Mouse (Mus musculus): ENCODE data around the gene Slc4a10.

Slc4a10 gene

DNA sequence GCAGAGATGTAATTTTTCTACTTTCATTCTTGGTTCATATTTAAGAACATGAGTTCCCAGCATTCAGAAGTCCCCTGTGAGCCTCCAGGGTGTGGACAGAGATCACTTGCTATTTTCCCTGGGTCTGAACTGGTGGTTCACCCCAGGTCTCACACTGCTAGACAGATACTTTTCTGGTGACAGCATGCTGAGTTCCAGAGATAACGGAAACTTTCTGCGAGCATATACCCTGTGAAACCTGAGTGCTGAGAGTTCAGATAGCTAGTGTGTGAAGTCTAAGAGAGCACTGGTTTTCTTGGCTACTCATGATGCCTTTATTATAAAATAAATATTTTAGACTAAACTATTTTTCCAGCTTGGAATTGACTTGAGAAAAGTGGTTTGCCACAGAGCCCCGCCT lies 232.5 kb downstream of the Slc4a10 start:
- no peak for DNase-seq (ENCODE audit: low read depth, low spot score)

DNA sequence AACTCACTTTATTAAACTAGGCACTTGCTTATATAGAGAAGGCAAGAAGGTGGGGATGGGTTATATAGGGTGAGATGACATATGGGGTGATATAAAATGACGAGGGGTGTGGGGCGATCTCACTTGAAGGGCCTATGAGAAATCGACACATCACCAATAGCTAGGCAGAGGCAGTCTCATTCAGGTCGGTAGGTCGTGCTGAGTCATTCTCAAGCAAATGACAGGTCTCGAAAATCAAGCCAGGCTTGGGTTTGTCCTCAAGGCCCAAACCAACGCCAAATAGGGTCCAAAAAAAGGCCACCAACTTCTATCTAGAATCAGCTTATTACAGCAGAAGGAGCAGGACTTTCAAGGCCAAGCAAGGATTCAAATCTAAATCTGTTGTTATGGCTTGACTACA lies 233.5 kb downstream of the Slc4a10 start:
- DNase-seq (ENCODE audit: low read depth, low spot score): no peak

DNA sequence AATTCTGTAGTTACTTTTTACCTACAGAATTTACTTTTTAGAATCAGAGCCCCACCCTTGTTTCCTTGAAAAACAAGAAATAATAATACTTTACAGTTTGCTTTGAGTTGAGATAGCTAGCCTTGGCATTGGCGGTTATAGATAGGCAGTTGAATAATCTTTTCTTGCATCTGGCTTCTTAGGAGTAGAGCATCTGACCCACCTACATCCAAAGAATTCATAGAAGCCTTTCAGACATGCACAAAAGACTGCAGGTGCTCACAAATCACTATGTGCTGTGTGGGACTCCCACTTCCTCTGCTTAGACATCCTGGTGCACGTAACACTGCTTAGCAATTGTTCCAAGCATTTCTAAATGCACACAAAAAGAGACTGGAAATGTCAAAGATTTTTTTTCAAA lies 238.8 kb downstream of the Slc4a10 start:
- DNase-seq (ENCODE audit: low read depth, low spot score): no peak

DNA sequence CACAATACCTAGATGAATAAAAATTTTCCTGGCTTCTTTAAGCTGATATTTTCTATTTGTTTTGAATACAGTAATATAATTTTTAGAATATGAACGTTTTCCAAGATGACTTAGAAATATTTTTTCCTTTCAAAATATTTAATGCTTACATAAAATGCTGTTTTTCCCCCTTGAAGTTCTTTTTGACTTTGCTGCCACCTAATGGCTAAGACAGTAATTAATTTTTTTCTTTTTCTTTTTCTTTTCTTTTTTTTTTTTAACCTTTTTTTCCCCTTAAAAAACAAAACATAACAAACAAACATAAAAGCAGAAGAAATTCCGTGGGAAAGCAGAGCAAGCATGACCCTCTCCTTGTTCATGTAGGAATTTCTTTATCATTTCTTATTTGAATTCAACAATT lies 239.6 kb downstream of the Slc4a10 start:
- DNase-seq (ENCODE audit: low read depth, low spot score): no peak

DNA sequence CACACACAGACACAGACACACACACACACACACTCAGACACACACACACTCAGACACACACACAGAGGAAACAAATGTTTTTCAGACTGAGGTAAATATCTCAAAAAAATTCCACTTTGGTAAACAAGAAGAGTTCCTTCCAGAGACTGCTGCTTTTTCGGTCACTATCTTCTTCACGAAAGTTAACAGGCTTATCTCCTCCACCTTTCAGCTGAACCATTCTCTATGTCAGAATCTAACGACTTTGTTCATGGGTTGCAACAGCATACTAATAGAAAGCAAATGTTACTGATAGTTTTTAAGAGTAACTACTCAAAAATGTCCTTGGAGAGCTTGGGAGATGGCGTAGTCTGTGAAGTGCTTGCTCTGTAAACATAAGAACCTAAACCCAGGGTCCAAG lies 241.3 kb downstream of the Slc4a10 start:
- no peak for DNase-seq (ENCODE audit: low read depth, low spot score)

DNA sequence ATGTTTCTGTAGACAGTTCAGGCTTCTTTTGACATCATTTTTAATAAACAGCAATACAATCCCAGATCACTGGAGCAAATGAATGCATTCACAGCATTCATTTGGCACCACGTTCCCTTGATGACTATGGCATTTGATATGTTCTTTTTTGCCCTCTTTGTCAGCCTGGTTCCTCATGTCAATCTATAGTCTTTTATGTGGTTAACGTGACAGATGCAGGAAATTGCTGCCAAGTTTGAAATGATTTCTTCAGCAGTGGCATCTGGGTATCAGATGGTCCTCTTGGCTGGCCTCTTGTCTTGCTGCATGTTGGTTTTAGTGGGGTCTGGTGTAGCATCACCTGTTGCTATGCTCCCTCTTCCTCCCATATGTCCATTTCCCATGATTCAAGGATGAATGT lies 247.6 kb downstream of the Slc4a10 start:
- DNase-seq (ENCODE audit: low read depth, low spot score): no peak

DNA sequence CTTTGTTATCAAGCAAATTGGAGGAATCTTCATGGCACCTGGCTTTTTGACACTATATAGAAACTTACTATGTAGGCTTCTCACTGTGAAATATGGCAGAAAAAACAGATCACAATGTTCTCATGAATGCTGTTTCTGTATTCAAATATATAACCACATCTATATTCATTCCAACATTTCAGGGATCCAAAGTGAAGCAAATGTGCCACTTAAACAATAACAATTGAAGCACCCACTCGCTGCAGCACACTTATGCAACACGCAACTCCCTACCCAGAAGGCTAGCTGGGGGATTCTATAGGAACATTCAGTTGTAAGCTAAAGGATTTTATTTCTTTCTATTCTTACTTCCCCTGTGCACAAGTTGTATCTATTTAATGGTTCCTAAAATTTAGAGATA lies 255.5 kb downstream of the Slc4a10 start:
- DNase-seq (ENCODE audit: low read depth, low spot score): no peak

DNA sequence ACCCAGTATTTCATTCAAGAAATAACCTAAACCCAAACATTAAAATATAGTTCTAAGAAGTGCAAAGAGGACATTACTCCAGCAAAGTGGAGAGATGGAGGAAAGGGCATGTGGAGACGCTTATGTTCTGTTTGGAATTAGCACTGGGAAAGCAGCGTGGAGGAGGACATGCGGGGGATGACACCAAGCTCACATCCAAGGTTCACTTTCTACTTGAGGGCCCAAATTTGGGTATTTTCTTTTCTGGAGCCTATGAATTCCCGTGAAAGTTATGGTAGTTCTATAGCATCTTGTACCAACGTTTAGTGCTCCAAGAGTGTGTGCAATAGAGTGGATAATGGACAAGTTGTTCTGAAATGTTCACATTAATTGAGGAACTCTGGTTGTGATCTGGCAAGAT lies 260.7 kb downstream of the Slc4a10 start:
- DNase-seq (ENCODE audit: low read depth, low spot score): no peak

DNA sequence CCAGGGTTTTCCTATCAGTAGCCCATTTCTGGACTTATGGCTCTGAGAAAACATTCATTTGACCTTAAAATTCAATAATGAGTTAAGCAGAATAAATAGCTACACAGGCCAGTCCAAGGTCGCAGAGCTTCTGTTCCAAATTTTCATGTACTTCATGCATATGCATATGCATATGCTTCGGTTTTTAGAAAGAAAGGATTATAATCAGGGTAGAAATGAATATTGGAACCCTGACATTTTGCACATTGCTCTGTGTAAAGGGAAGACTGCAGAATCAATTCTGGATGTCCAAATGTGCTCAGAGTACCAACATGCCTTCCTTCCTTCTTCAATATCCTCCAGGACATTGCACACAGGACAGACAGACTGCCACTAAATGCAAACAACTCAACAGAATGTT lies 261.2 kb downstream of the Slc4a10 start:
- DNase-seq (ENCODE audit: low read depth, low spot score): no peak

DNA sequence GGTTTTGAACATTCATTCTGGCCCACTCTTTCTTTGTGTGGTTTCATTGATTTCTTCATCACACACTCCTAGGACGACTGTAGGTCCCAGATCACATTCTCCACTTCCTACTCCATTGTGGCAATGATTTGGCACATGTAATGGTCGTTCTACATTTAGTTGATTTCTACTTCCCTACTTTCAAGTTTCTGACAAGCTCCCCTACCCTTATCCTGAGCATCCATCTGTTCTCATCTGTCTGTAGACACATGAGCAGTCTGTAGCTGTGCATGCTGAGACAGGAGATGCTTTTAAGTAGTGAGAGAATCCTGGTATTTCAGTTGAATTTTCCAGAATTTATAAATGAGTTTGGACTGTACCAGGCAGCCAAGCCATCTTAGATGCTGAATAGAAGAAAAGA lies 270.7 kb downstream of the Slc4a10 start:
- DNase-seq (ENCODE audit: low read depth, low spot score): no peak

DNA sequence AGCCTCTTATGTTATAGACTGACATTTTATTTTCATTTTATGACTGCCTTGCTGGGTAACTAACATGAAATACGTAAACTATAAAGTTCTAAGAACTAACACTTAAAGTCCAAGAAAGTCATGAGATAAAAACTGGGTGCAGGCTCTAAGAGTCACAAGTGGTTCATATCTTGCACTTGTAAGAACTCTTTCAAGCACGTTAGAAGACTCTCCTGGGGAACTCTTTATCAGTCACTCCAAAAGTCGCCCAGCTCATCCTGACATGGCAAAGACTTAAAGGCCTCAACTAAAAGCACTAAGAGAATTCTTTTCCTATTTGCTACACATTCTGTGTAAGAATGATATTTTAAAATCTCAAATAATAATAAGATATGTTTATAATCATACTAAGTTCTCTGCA lies 273.2 kb downstream of the Slc4a10 start:
- DNase-seq (ENCODE audit: low read depth, low spot score): no peak

DNA sequence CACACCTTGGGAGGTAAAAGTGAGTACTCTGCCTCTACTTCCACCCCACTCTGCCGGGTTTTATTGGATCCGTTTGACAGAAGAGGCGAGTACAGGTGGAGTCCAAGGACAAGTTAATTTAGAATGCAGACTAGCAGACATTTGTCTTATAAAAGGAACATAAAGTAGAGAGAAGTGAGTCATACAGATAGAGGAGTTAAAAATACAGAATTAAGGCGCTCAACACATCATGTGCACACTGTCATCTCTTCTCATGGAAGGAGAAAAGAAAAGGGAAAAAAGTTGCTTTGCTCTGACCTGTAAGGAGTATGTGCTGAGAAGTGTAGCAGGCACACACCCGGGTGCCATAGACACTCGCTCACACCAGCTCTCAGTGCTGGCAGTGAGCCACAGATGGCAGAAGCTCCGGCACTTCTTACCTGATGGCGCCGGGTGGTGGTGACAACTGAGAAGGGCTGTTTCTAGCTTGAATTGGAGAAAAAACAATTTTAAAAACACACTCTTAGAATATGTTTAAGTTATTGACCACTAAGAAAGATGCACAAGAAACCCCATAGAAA lies 276.9 kb downstream of the Slc4a10 start:
- no peak for DNase-seq (ENCODE audit: low read depth, low spot score)

DNA sequence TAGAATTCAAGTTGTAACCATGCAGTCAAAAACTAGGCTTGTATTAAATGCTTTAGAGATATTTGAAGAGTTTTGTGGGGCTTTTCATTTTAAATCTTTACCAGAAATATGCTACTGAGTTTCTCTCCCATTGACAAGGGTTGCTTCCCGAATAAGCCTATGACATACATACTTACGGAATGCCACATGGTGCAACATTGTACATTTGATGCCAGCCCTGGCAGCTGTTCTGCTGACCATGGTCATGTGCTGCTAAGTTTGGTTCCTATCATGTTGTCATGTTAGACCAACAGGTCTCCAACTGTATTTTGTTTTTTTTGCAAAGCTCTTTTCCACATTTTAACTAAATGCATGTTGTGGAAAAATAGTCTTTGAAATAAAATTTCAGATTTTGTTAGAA lies 279.1 kb downstream of the Slc4a10 start:
- no peak for DNase-seq (ENCODE audit: low read depth, low spot score)

DNA sequence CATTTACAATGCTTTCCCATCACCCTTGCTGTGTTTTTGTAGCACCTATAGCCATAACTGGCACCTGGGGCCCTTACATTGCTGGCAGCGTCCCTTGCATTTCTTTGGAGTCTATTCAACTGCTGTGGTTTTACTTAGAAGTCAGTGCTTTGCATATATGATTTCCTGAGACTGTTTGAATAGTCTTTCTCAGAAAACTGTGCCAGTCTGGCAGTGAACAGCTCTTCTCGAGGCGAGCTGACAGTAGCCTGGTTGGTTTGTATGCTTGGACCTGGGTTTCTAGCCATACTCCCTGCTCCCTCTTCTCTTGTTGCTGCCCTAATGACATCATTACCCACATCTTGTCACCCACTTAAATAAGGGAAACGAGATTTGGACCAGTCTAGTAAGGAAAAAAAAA lies 285.7 kb downstream of the Slc4a10 start:
- DNase-seq (ENCODE audit: low read depth, low spot score): no peak

DNA sequence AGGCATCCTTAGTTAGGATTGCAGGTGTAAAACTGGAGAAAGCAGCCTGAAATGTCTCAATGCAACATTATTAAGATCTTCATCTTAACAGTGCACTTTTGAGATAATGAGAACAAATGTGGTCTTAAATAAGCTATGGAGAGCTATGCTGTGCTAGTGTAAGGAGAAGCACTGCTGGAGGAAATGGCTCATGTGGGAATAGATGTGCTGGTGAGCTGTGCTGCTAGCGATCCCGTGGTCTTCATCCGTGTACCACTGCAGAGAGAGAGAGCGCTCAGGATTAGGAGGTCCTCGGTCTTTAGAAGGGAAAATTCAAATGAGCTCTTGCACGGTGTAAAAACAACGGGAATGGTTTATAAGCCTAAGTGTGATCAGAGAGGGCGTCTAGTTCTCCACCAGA lies 286.2 kb downstream of the Slc4a10 start:
- no peak for DNase-seq (ENCODE audit: low read depth, low spot score)

DNA sequence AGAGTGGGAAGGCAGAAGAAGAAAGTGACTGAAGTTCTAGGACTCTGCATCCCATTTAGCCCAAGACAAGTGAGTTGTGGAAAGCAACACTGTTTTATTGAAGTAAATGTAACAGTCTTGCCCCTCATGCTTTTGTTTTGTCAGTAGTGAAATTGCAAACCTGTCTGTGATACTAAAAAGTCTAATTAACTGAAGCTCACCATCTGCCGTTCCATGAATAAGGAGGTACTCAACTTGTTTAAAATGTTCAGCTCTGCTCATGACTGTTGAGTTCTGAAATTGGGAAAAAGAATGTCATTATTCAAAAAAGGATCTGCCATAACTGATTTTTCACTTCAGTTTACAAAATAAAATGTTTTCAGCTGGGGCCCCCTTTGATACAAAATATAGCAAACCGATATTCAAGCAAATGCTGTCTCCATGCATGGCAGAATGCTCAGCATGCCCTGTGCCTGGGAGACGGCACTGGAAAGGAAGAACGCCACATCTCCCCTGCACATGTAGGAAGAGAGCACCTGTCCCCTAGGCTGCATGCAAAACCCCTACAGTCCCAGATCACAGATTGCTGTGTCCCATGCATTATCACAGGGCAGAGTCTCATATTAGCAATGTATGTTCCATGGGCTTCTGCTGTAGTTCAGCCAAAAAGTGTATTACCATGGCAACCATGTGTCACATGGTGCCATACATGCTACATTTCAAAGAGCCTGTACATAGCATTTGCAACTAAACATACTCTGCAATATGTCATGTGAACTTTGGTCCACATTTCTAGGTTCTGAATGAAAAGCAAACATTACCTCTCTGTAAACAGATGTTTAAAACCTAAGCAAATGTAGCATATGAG lies 288.4 kb downstream of the Slc4a10 start:
- DNase-seq (ENCODE audit: low read depth, low spot score): no peak

DNA sequence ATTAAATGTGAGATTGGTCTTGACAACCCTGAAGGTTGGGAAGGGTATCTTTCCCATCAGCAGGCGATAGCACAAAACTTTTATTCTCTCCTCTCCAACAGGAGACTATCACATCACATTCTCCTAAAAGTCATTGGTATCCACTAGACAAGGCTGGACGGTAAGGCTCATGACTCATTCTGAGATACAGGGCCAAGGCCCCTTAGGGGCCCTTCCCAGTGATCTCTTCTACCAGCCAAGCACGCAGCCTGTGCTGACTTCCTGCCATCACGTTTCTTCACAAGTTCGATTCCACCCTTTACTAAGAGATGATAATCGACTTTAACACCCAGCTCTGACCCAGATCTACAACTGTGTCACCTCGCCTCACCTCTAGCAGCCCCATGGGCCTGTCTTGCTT lies 290.8 kb downstream of the Slc4a10 start:
- DNase-seq (ENCODE audit: low read depth, low spot score): no peak

DNA sequence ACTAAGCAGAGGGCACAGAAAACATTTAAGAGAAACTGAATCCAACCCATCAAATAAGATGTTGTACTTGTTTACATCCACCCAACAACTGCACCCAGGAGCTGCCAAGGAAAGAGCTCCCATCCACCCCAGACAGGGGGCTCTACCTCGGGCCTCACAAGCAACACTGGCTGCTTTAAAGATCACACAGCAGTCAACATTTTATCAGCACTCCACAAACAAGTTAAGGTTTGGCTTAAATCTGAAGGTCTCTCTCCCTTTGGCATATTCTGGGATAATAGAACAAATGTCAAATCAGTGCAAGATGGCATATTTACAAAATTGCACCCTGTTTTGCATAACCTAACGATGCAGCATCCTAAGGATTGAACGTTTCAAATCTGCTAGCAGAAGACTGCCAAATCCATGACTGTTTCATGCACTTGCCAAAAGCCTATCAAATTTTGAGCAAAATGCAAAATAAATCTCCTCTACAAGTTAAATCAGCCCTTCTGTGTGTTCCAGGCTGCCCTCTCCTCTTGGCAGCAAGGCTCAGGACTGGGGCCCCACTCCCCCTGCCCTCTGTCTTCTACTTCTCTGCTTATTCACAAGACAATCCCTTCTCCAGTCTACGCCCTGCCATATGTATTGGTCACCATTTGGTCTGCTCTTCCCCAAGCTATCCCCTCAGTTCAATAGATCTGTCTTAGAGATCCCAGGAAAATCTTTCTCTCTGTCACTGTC lies 293.1 kb downstream of the Slc4a10 start:
- no peak for DNase-seq (ENCODE audit: low read depth, low spot score)

DNA sequence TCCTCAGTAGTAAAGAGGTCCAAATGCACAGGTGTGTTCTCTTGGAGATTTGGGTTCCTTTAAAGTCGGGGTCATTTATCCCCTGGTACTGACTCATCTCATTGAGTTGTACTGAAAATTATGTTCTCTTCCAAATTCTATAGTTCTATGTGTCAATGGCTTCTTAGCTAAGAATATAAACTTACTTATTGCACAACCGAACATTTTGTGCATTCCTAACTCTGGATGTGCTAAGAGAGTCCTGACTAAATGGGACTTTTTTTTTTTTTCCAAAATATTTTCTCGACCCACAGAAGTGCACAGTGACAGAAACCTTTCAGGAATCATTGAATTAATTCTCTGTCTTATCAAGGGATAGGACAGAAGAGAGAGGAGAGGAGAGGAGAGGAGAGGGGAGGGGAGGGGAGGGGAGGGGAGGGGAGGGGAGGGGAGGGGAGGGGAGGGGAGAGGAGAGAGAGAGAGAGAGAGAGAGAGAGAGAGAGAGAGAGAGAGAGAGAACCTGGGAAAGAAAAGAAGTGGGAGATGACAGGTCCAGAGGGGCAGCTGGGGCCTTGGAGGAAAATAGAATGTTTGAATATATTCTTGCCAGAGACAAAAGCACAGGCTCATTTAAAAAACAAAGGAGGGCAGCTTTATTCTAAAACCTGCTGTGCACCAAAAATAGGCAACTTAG lies 294.9 kb downstream of the Slc4a10 start:
- no peak for DNase-seq (ENCODE audit: low read depth, low spot score)

DNA sequence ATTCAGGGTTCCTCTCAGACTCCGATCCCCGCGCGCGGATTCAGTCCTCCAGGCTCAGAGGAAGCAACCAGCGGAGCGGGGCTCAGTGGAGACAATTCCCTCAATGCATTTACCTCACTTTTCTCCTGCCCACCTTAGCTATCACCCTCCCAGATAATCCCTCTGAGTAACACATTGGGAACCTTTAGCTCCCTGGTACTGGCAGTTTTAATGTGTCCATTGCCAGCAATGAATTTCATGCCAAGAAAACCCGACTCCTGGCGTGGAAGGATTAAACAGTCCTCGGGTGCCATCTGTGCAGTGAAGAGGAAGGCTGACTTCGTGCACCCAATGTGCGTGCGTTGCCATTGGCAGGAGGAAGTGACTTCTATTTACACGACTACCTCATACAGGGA lies 295.5 kb downstream of the Slc4a10 start:
- DNase-seq (ENCODE audit: low read depth, low spot score): no peak

DNA sequence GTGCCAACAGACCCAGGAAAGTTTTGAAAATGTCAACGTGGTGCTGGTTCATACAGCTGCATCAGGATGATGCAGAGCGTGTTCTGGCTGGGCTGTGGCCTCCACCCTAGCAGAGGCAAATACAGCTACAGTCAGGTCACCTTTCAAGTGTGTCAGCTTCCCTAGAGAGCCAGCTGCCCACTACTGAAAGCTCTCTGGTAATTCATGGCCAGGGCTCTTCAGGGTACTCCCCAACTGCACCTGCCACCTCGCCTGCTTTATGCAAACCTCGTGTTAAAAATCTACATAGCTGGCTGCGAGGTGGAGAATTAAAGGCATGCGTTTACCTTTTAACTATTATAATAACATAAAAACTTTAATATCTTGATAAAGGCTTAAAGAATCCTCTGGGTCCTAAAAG lies 298.1 kb downstream of the Slc4a10 start:
- DNase-seq (ENCODE audit: low read depth, low spot score): no peak

DNA sequence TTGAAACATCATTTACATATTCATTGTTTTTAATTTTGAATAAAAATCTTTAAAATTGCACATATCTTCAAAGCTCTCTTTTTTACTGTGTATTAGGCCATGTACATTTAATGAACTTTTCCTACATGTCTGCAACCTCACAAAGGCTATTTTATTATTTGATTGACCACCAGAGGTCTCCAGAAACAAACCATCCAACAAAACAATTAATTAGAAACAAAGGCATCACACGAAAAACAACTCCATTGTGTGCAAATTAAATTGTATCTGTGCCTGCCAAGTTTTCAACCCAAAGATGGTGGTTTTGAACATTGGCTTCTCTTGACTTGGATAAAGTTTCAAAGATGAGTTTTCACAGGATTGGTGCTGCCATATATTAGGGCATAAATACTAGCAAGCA lies 300.5 kb downstream of the Slc4a10 start:
- no peak for DNase-seq (ENCODE audit: low read depth, low spot score)

Data from c-Kit-negative CD71-positive TER-119-positive erythroid progenitor cells, embryonic 14.5 days (primary cell).